Mouse (Mus musculus): ENCODE measurements around the gene Atg16l1. TPM values are rescaled to one million over a fixed set of nuclear protein-coding genes. Genes with fewer than 3 reads are reported as not detected.
"Not testable (repeated sequence)": the region's sequence is repeated elsewhere in the genome, so short reads cannot be mapped to it uniquely, and the experiment has no call there.

Atg16l1 gene
- polyA plus RNA-seq, 1 experiment from 2014 or later, result 21.9 TPM

DNA sequence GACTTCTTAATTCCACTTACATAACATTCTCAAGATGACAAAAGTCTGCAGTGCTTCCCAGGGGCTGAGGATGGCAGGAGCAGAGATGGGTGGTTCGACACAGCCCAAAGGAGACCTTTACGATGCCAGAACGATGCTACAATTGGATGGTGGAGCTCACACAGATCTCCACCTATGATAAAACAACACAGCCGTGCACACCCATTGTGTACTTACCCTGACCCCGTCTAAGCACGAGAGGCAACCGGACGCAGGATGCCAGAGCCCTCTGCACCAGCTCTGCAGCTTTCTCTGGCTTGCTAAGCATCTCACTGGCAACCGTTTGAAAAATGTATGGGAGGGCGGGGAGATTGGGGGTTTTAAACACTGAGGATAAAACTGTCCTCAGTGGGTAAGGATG, 56.4 kb downstream of the Atg16l1 start:
- WGBS (ENCODE audit: insufficient replicate concordance), result 63% methylated on average over 10 of the region's 10 CpGs
- ATAC-seq, result no peak
- no peaks in the 10 kb centered on the region for H3K36me3 ChIP-seq
- H3K27ac ChIP-seq, result no peak overlapping the region
- H3K9me3 ChIP-seq (replicated peaks), result peaks cover 3% of the 10 kb centered on the region; the same call in 1 of the 2 replicates
- no peak overlapping the region for H3K4me3 ChIP-seq
- H3K9ac ChIP-seq, result no peak overlapping the region
- H3K4me2 ChIP-seq, result no peak overlapping the region
- H3K4me1 ChIP-seq, result peaks cover 8% of the 10 kb centered on the region
- no peaks in the 10 kb centered on the region for H3K27me3 ChIP-seq (replicated peaks)

- no peaks in the 10 kb centered on the region; the same call in 1 of the 2 replicates for H3K4me1 ChIP-seq
These were observed 57.5 kb downstream of the Atg16l1 start for GRCm38 (mm10) chr1:87813155-87813554.

GRCm38 (mm10) chr1:87813681-87814080, 58.0 kb downstream of the Atg16l1 start:
- Histone ChIP-seq H3K27ac (no peak overlapping the region), H3K4me2 (no peak overlapping the region), H3K36me3 (no peaks in the 10 kb centered on the region), H3K9ac (no peak overlapping the region), H3K27me3 (replicated peaks) (no peaks in the 10 kb centered on the region), H3K9me3 (replicated peaks) (peaks cover 3% of the 10 kb centered on the region; the same call in 1 of the 2 replicates), H3K4me3 (no peak overlapping the region), H3K4me1 (no peaks in the 10 kb centered on the region)
- 65% methylated on average over 7 of the region's 7 CpGs for WGBS (ENCODE audit: insufficient replicate concordance)
- ATAC-seq, result no peak

More at GRCm38 (mm10) chr1:87813155-87813554, 57.5 kb downstream of the Atg16l1 start:
- WGBS (ENCODE audit: insufficient replicate concordance), result 78% methylated on average over 6 of the region's 6 CpGs
- Histone ChIP-seq H3K4me2 (no peak overlapping the region), H3K9me3 (replicated peaks) (peaks cover 3% of the 10 kb centered on the region; the same call in 1 of the 2 replicates), H3K27ac (no peak overlapping the region), H3K9ac (no peak overlapping the region), H3K4me3 (no peak overlapping the region), H3K27me3 (replicated peaks) (no peaks in the 10 kb centered on the region), H3K36me3 (no peaks in the 10 kb centered on the region)
- no peak for ATAC-seq

GRCm38 (mm10) chr1:87824420-87824995, 68.8 kb downstream of the Atg16l1 start:
- no peak overlapping the region for H3K4me2 ChIP-seq
- no peak for ATAC-seq
- peaks cover 25% of the 10 kb centered on the region for H3K4me1 ChIP-seq
- H3K27me3 ChIP-seq (replicated peaks), result no peaks in the 10 kb centered on the region
- no peak overlapping the region for H3K9ac ChIP-seq
- WGBS (ENCODE audit: insufficient replicate concordance), result 69% methylated on average over 10 of the region's 10 CpGs
- H3K36me3 ChIP-seq, result no peaks in the 10 kb centered on the region
- H3K27ac ChIP-seq, result no peak overlapping the region
- H3K9me3 ChIP-seq (replicated peaks), result no peaks in the 10 kb centered on the region
- no peak overlapping the region for H3K4me3 ChIP-seq

- 71% methylated on average over 5 of the region's 5 CpGs for WGBS (ENCODE audit: insufficient replicate concordance)
- Histone ChIP-seq H3K36me3 (no peaks in the 10 kb centered on the region), H3K4me2 (no peak overlapping the region), H3K9me3 (replicated peaks) (no peaks in the 10 kb centered on the region), H3K4me3 (no peak overlapping the region), H3K9ac (no peak overlapping the region), H3K27me3 (replicated peaks) (no peaks in the 10 kb centered on the region), H3K4me1 (peaks cover 26% of the 10 kb centered on the region), H3K27ac (no peak overlapping the region)
- no peak; the same call in 1 of the 2 replicates for ATAC-seq
These were observed 69.6 kb downstream of the Atg16l1 start for GRCm38 (mm10) chr1:87825281-87825680.

DNA sequence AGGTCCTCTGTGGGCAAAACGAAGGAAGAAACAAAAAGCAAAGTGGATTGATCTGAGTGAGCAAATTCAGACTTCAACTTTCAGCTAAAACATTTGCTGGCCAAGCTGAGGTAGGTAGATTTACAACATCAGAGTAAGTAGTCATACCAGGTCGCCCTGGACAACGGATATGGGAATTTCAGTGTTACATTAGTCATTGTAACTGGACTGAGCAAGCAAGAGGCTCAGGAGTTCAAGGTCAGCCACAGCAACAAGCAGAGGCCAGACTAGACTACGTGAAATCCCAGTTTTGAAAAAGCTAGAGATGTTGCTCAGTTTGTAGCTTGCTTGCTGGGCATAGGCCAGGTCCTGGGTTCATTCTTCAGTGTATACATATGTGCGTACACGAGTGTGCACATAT, 70.3 kb downstream of the Atg16l1 start:
- no peak for ATAC-seq
- H3K27ac ChIP-seq, result no peak overlapping the region
- no peaks in the 10 kb centered on the region for H3K9me3 ChIP-seq (replicated peaks)
- 74% methylated on average over 6 of the region's 6 CpGs for WGBS (ENCODE audit: insufficient replicate concordance)
- no peak overlapping the region for H3K4me2 ChIP-seq
- H3K9ac ChIP-seq, result no peak overlapping the region
- H3K4me3 ChIP-seq, result no peak overlapping the region
- peaks cover 26% of the 10 kb centered on the region for H3K4me1 ChIP-seq
- no peaks in the 10 kb centered on the region for H3K36me3 ChIP-seq
- H3K27me3 ChIP-seq (replicated peaks), result no peaks in the 10 kb centered on the region

- Histone ChIP-seq H3K36me3 (no peaks in the 10 kb centered on the region), H3K9me3 (replicated peaks) (no peaks in the 10 kb centered on the region)
- WGBS (ENCODE audit: insufficient replicate concordance), result 54% methylated on average over 2 of the region's 2 CpGs
These were observed 70.8 kb downstream of the Atg16l1 start for GRCm38 (mm10) chr1:87826474-87826873.

DNA sequence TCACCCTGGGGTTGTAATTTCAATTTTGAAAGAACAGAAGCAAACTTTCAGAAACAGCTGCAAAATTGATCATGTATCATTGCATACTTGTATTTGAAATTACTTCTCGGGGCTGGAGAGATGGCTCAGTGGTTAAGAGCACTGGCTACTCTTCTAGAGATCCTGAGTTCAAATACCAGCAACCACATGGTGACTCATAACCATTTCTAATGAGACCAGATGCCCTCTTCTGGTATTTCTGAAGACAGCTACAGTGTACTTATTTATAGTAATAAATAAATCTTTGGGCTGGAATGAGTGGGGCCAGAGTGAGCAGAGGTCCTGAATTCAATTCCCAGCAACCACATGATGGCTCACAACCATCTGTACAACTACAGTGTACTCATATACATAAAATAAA, 71.8 kb downstream of the Atg16l1 start:
- H3K4me1 ChIP-seq, result peaks cover 26% of the 10 kb centered on the region

More at GRCm38 (mm10) chr1:87826474-87826873, 70.8 kb downstream of the Atg16l1 start:
- H3K4me3 ChIP-seq, result no peak overlapping the region
- no peak overlapping the region for H3K9ac ChIP-seq
- H3K4me2 ChIP-seq, result no peak overlapping the region
- no peak for ATAC-seq
- no peaks in the 10 kb centered on the region for H3K27me3 ChIP-seq (replicated peaks)
- no peak overlapping the region for H3K27ac ChIP-seq
- peaks cover 26% of the 10 kb centered on the region for H3K4me1 ChIP-seq

DNA sequence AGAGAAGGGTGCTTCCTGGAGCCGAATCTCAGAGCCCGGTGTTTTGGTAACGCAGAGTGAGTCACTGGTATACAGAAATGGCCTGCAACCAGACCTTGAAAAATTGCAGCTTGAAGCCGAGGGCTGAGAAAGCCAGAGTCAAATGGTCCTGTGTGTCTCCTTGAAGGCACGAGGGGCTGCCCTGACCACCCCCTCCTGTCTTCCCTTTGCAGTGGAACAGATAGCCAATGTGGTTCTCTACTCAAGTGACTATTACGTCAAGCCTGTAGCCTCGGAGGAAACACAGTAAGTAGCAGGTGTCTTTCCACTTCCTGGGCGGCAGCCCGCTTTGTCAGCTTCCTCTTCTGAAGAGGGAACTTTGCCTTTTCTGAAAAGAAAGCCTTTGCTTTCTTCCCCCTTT, 72.5 kb downstream of the Atg16l1 start:
- Histone ChIP-seq H3K36me3 (no peaks in the 10 kb centered on the region), H3K4me1 (peaks cover 26% of the 10 kb centered on the region), H3K27ac (no peak overlapping the region), H3K9me3 (replicated peaks) (no peaks in the 10 kb centered on the region), H3K9ac (no peak overlapping the region), H3K4me2 (0 out of 2 replicates have a peak overlapping the region, but pooled peaks have one; percentile 6), H3K4me3 (no peak overlapping the region), H3K27me3 (replicated peaks) (no peaks in the 10 kb centered on the region)
- ATAC-seq, result no peak
- WGBS (ENCODE audit: insufficient replicate concordance), result 27% methylated on average over 9 of the region's 9 CpGs

More for the DNA sequence above, 71.8 kb downstream of the Atg16l1 start:
- not testable (repeated sequence) for H3K36me3 ChIP-seq; H3K4me3 ChIP-seq; H3K27me3 ChIP-seq (replicated peaks); ATAC-seq; H3K27ac ChIP-seq; H3K9me3 ChIP-seq (replicated peaks); H3K4me2 ChIP-seq; H3K9ac ChIP-seq
- 60% methylated on average over 1 of the region's 1 CpGs for WGBS (ENCODE audit: insufficient replicate concordance)

- Histone ChIP-seq H3K9me3 (replicated peaks) (no peaks in the 10 kb centered on the region), H3K27ac (no peak overlapping the region), H3K4me2 (no peak overlapping the region), H3K27me3 (replicated peaks) (no peaks in the 10 kb centered on the region), H3K4me1 (peaks cover 26% of the 10 kb centered on the region), H3K4me3 (no peak overlapping the region), H3K9ac (no peak overlapping the region), H3K36me3 (no peaks in the 10 kb centered on the region)
- no peak for ATAC-seq
- 44% methylated on average over 7 of the region's 7 CpGs for WGBS (ENCODE audit: insufficient replicate concordance)
These were observed 73.4 kb downstream of the Atg16l1 start for GRCm38 (mm10) chr1:87828926-87829580.

DNA sequence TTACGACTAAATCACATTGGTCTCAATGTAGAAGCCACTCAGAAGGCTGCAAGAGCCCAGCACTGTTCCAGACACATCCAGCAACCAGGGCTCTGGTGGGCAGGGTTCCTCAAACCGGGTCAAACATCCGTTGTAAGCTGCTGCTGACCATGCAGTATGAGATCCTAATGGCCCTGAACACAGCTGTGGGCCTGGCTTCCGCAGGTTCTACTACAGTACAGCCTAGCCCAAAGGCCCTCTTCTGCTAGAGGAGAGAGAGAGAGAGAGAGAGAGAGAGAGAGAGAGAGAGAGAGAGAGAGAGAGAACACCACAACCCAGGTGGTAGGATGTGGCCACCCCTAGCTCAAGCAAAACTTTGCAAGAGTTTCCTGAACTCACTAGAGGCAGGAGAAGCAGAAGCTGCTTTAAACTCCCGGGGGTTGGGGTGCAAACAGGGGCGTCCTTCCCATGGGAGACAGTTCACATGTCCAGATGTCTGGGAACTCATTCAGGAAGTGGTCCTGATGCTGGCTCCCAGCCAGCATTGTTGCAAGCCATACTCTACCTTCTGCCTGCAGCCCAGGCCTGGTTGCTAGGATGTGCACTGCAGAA, 74.0 kb downstream of the Atg16l1 start:
- H3K9me3 ChIP-seq (replicated peaks), result no peaks in the 10 kb centered on the region
- H3K9ac ChIP-seq, result no peak overlapping the region
- no peaks in the 10 kb centered on the region for H3K36me3 ChIP-seq
- ATAC-seq, result no peak
- H3K27ac ChIP-seq, result no peak overlapping the region
- H3K27me3 ChIP-seq (replicated peaks), result no peaks in the 10 kb centered on the region
- H3K4me3 ChIP-seq, result no peak overlapping the region
- 39% methylated on average over 6 of the region's 6 CpGs for WGBS (ENCODE audit: insufficient replicate concordance)
- H3K4me1 ChIP-seq, result peaks cover 22% of the 10 kb centered on the region
- H3K4me2 ChIP-seq, result no peak overlapping the region

DNA sequence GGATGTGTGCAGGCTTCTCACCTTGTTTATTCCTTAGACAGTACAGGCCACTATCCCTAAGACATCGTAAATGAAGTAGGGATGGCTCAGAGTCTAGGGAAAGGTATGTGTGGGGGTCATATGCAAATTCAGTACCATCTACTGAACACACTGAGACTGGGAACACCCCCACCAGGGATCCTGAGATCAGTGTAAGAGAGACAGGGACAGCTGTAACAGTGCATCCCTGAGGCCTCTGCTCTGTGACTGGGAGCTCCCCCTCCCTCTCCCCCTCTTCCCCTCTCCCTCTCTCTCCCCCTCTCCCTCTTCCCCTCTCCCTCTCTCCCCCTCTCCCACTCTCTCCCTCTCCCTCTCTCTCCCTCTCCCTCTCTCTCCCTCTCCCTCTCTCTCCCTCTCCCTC, 80.8 kb downstream of the Atg16l1 start:
- Histone ChIP-seq H3K9ac (no peak overlapping the region), H3K27me3 (replicated peaks) (0 out of 2 replicates have a peak, but pooled peaks cover 3% of the 10 kb centered on the region), H3K4me3 (no peak overlapping the region), H3K9me3 (replicated peaks) (no peaks in the 10 kb centered on the region), H3K4me2 (no peak overlapping the region), H3K4me1 (no peaks in the 10 kb centered on the region), H3K36me3 (no peaks in the 10 kb centered on the region), H3K27ac (no peak overlapping the region)
- ATAC-seq, result no peak
- WGBS (ENCODE audit: insufficient replicate concordance), result 73% methylated on average over 1 of the region's 1 CpGs
